Mouse (Mus musculus) forebrain, embryonic 13.5 days (tissue): Measurements from ENCODE around the gene Ltn1. TPM values are rescaled to one million over a fixed set of nuclear protein-coding genes. Genes with fewer than 3 reads are reported as not detected.

Source experiments
- ATAC-seq: fragments of 200-750 bp; cut with Nextera tagmentation; 2 replicates; pipeline ENCODE4 v1.8.0; 2017
- H3K27ac ChIP-seq: fragments of 300-500 bp; sonication (generic); 2 replicates; pipeline ENCODE4 v1.5.1; 2015; ENCODE audit warnings: inconsistent platforms, mild to moderate bottlenecking, moderate library complexity
- H3K27me3 ChIP-seq: fragments of 300-500 bp; sonication (generic); 2 replicates; pipeline ENCODE4 v1.6.1; 2015; ENCODE audit warnings: mild to moderate bottlenecking, inconsistent platforms
- H3K36me3 ChIP-seq: fragments of 300-500 bp; sonication (generic); 2 replicates; pipeline ENCODE4 v1.6.1; 2015; ENCODE audit warnings: mild to moderate bottlenecking, inconsistent platforms; ENCODE audit not compliant: poor library complexity, severe bottlenecking
- H3K4me1 ChIP-seq: fragments of 300-500 bp; sonication (generic); 2 replicates; pipeline ENCODE4 v1.6.1; 2015; ENCODE audit warnings: inconsistent platforms
- H3K4me2 ChIP-seq: fragments of 300-500 bp; sonication (generic); 2 replicates; pipeline ENCODE4 v1.6.1; 2015; ENCODE audit warnings: inconsistent platforms, mild to moderate bottlenecking, moderate library complexity
- H3K4me3 ChIP-seq: fragments of 300-500 bp; sonication (generic); 2 replicates; pipeline ENCODE4 v1.5.1; 2015; ENCODE audit warnings: mild to moderate bottlenecking, inconsistent platforms
- H3K9ac ChIP-seq: fragments of 300-500 bp; sonication (generic); 2 replicates; pipeline ENCODE4 v1.6.1; 2015; ENCODE audit warnings: mild to moderate bottlenecking, inconsistent platforms
- H3K9me3 ChIP-seq: fragments of 300-500 bp; sonication (generic); replicated peaks from 2 replicates; pipeline ENCODE4 v1.6.1; 2016; ENCODE audit warnings: inconsistent platforms
- WGBS: fragments of 180-500 bp; shearing (Covaris S2); methylation state at CpG from one replicate; pipeline ENCODE4 v1.1.7; 2015; 5-methylcytosine and 5-hydroxymethylcytosine counted together
- polyA plus RNA-seq: library from polyadenylated mRNA; unstranded; fragments of >200 nt; fragmentation: Nextera tagmentation; extraction: Ambion mirVana; gene quantifications from 2 replicates; pipeline ENCODE4 v1.2.1, GENCODE M21; 2015

The Ltn1 gene
- polyA plus RNA-seq, 1 experiment from 2014 or later, result 26.0 TPM

GRCm38 (mm10) chr16:87329986-87330385 is 102.4 kb downstream of the Ltn1 start:
- no peak for ATAC-seq
- WGBS, result 90% methylated on average over 3 of the region's 3 CpGs

More at GRCm38 (mm10) chr16:87329986-87330385, 102.4 kb downstream of the Ltn1 start:
- Histone ChIP-seq H3K36me3 (no peaks in the 10 kb centered on the region), H3K4me1 (no peaks in the 10 kb centered on the region), H3K9me3 (no peaks in the 10 kb centered on the region), H3K27ac (no peak overlapping the region), H3K27me3 (no peaks in the 10 kb centered on the region), H3K9ac (no peak overlapping the region), H3K4me3 (no peak overlapping the region), H3K4me2 (no peak overlapping the region)

Other genes starting within 250 kb of the Ltn1 start
- gene N6amt1, start 78.4 kb downstream of the Ltn1 start, polyA plus RNA-seq, result 17.5 and 18.5 TPM in 2 replicates
- gene Rwdd2b, start 8.0 kb upstream of the Ltn1 start, polyA plus RNA-seq, result 10.7 and 11.6 TPM in 2 replicates
- 50.1 and 50.4 TPM in 2 replicates for gene Usp16, start 22.1 kb upstream of the Ltn1 start, polyA plus RNA-seq
- gene Cct8, start 63.3 kb upstream of the Ltn1 start, polyA plus RNA-seq, result 524 and 547 TPM in 2 replicates
- 0.10 TPM in 1 of 2 replicates, not detected in the other for gene Map3k7cl, start 120.7 kb upstream of the Ltn1 start, polyA plus RNA-seq